Mouse (Mus musculus): ENCODE data around the gene Gm9833. TPM values are rescaled to one million over a fixed set of nuclear protein-coding genes. Genes with fewer than 3 reads are reported as not detected.
A peak's percentile ranks its signal among the peaks of the same experiment; 100 is the strongest.
"Not testable (repeated sequence)": the region's sequence is repeated elsewhere in the genome, so short reads cannot be mapped to it uniquely, and the experiment has no call there.

Gene Gm9833
- 5.8 and 11.0 TPM in 2 replicates for polyA plus RNA-seq (2016; fragmentation: Nextera tagmentation; extraction: Ambion mirVana)

GRCm38 (mm10) chr3:10087994-10088393 lies at the start of gene Gm9833:
Gene Gm9833 (plus strand): TSS chr3:10088110.
- not testable (repeated sequence) for H3K9ac ChIP-seq; H3K4me3 ChIP-seq (replicated peaks)

GRCm38 (mm10) chr3:10070070-10070469 lies 17.8 kb upstream of the Gm9833 start:
- H3K4me1 ChIP-seq: no peaks in the 10 kb centered on the region
- H3K9ac ChIP-seq: no peak overlapping the region
- H3K36me3 ChIP-seq (replicated peaks): no peaks in the 10 kb centered on the region
- no peak overlapping the region for H3K4me3 ChIP-seq (replicated peaks)
- H3K27ac ChIP-seq: no peak overlapping the region
- H3K27me3 ChIP-seq: no peaks in the 10 kb centered on the region
- no peaks in the 10 kb centered on the region for H3K9me3 ChIP-seq
- H3K4me2 ChIP-seq: no peak overlapping the region
- ATAC-seq (ENCODE audit: low FRiP score): no peak

More at GRCm38 (mm10) chr3:10087994-10088393, at the start of gene Gm9833:
- not testable (repeated sequence) for H3K27me3 ChIP-seq; H3K9me3 ChIP-seq; H3K27ac ChIP-seq; H3K36me3 ChIP-seq (replicated peaks); H3K4me1 ChIP-seq
- 34% methylated on average over 38 of the region's 38 CpGs for WGBS
- peak within 1 kb of the TSS; percentile 30; the same call in 1 of the 2 replicates for H3K4me2 ChIP-seq
- peak; percentile 61; the same call in 1 of the 2 replicates for ATAC-seq (ENCODE audit: low FRiP score)

GRCm38 (mm10) chr3:10075826-10076225 lies 12.1 kb upstream of the Gm9833 start:
- Histone ChIP-seq H3K9ac (no peak overlapping the region), H3K36me3 (replicated peaks) (no peaks in the 10 kb centered on the region), H3K27ac (no peak overlapping the region), H3K9me3 (no peaks in the 10 kb centered on the region), H3K27me3 (no peaks in the 10 kb centered on the region), H3K4me1 (no peaks in the 10 kb centered on the region), H3K4me3 (replicated peaks) (no peak overlapping the region), H3K4me2 (no peak overlapping the region)
- ATAC-seq (ENCODE audit: low FRiP score): no peak

- H3K27ac ChIP-seq: no peak overlapping the region
- no peak overlapping the region for H3K9ac ChIP-seq
- ATAC-seq (ENCODE audit: low FRiP score): no peak
- no peak overlapping the region for H3K4me2 ChIP-seq
- H3K27me3 ChIP-seq: no peaks in the 10 kb centered on the region
- 87% methylated on average over 6 of the region's 6 CpGs for WGBS
- H3K4me1 ChIP-seq: no peaks in the 10 kb centered on the region; the same call in 1 of the 2 replicates
- H3K9me3 ChIP-seq: no peaks in the 10 kb centered on the region
- no peaks in the 10 kb centered on the region for H3K36me3 ChIP-seq (replicated peaks)
- no peak overlapping the region for H3K4me3 ChIP-seq (replicated peaks)
Observed at GRCm38 (mm10) chr3:10077096-10077841, 10.6 kb upstream of the Gm9833 start.

- Histone ChIP-seq H3K4me1 (no peaks in the 10 kb centered on the region; the same call in 1 of the 2 replicates), H3K9ac (no peak overlapping the region), H3K4me2 (no peak overlapping the region), H3K9me3 (no peaks in the 10 kb centered on the region), H3K4me3 (replicated peaks) (no peak overlapping the region), H3K27ac (no peak overlapping the region), H3K36me3 (replicated peaks) (no peaks in the 10 kb centered on the region), H3K27me3 (no peaks in the 10 kb centered on the region)
- ATAC-seq (ENCODE audit: low FRiP score): no peak
- 90% methylated on average over 2 of the region's 2 CpGs for WGBS
Observed at GRCm38 (mm10) chr3:10078113-10078512, 9.8 kb upstream of the Gm9833 start.

- Histone ChIP-seq H3K4me3 (replicated peaks) (no peak overlapping the region), H3K9me3 (no peaks in the 10 kb centered on the region), H3K4me1 (no peaks in the 10 kb centered on the region; the same call in 1 of the 2 replicates), H3K27ac (no peak overlapping the region), H3K4me2 (no peak overlapping the region), H3K27me3 (no peaks in the 10 kb centered on the region), H3K9ac (no peak overlapping the region), H3K36me3 (replicated peaks) (no peaks in the 10 kb centered on the region)
- ATAC-seq (ENCODE audit: low FRiP score): no peak
- 85% methylated on average over 5 of the region's 5 CpGs for WGBS
Observed at GRCm38 (mm10) chr3:10081336-10081735, 6.6 kb upstream of the Gm9833 start.

GRCm38 (mm10) chr3:10081911-10082541 lies 5.9 kb upstream of the Gm9833 start:
- no peak for ATAC-seq (ENCODE audit: low FRiP score)
- Histone ChIP-seq H3K9ac (no peak overlapping the region), H3K27me3 (no peaks in the 10 kb centered on the region), H3K27ac (no peak overlapping the region), H3K4me3 (replicated peaks) (no peak overlapping the region), H3K4me1 (no peaks in the 10 kb centered on the region; the same call in 1 of the 2 replicates), H3K36me3 (replicated peaks) (no peaks in the 10 kb centered on the region), H3K9me3 (no peaks in the 10 kb centered on the region), H3K4me2 (no peak overlapping the region)
- 73% methylated on average over 6 of the region's 6 CpGs for WGBS

- Histone ChIP-seq H3K4me1 (no peaks in the 10 kb centered on the region; the same call in 1 of the 2 replicates), H3K27me3 (no peaks in the 10 kb centered on the region), H3K4me3 (replicated peaks) (no peak overlapping the region), H3K4me2 (no peak overlapping the region), H3K36me3 (replicated peaks) (no peaks in the 10 kb centered on the region), H3K9me3 (no peaks in the 10 kb centered on the region), H3K9ac (no peak overlapping the region), H3K27ac (no peak overlapping the region)
- 75% methylated on average over 4 of the region's 4 CpGs for WGBS
- no peak for ATAC-seq (ENCODE audit: low FRiP score)
Observed at GRCm38 (mm10) chr3:10082545-10083062, 5.3 kb upstream of the Gm9833 start.

GRCm38 (mm10) chr3:10084102-10084501 lies 3.8 kb upstream of the Gm9833 start:
- no peaks in the 10 kb centered on the region for H3K9me3 ChIP-seq

GRCm38 (mm10) chr3:10085396-10086119 lies 2.4 kb upstream of the Gm9833 start:
- no peak for ATAC-seq (ENCODE audit: low FRiP score)
- no peak overlapping the region for H3K27ac ChIP-seq
- H3K4me2 ChIP-seq: no peak overlapping the region
- no peaks in the 10 kb centered on the region; the same call in 1 of the 2 replicates for H3K4me1 ChIP-seq
- H3K27me3 ChIP-seq: no peaks in the 10 kb centered on the region
- WGBS: 83% methylated on average over 7 of the region's 7 CpGs
- H3K9ac ChIP-seq: no peak overlapping the region
- no peaks in the 10 kb centered on the region for H3K36me3 ChIP-seq (replicated peaks)
- no peaks in the 10 kb centered on the region for H3K9me3 ChIP-seq
- no peak overlapping the region for H3K4me3 ChIP-seq (replicated peaks)

More at GRCm38 (mm10) chr3:10084102-10084501, 3.8 kb upstream of the Gm9833 start:
- Histone ChIP-seq H3K27ac (no peak overlapping the region), H3K4me3 (replicated peaks) (no peak overlapping the region), H3K36me3 (replicated peaks) (no peaks in the 10 kb centered on the region), H3K4me2 (no peak overlapping the region), H3K27me3 (no peaks in the 10 kb centered on the region), H3K4me1 (no peaks in the 10 kb centered on the region; the same call in 1 of the 2 replicates), H3K9ac (no peak overlapping the region)
- WGBS: 85% methylated on average over 3 of the region's 3 CpGs
- no peak for ATAC-seq (ENCODE audit: low FRiP score)

GRCm38 (mm10) chr3:10087511-10087910 lies 399 bp upstream of the Gm9833 start:
- Histone ChIP-seq H3K4me3 (replicated peaks) (no peak overlapping the region), H3K9ac (no peak overlapping the region), H3K27me3 (no peaks in the 10 kb centered on the region), H3K36me3 (replicated peaks) (no peaks in the 10 kb centered on the region), H3K9me3 (no peaks in the 10 kb centered on the region), H3K27ac (no peak overlapping the region), H3K4me1 (no peaks in the 10 kb centered on the region), H3K4me2 (no peak overlapping the region)
- WGBS: 92% methylated on average over 8 of the region's 8 CpGs
- no peak for ATAC-seq (ENCODE audit: low FRiP score)

- no peaks in the 10 kb centered on the region for H3K36me3 ChIP-seq (replicated peaks)
- no peaks in the 10 kb centered on the region for H3K4me1 ChIP-seq
- no peak overlapping the region for H3K27ac ChIP-seq
- no peak for ATAC-seq (ENCODE audit: low FRiP score)
- H3K4me2 ChIP-seq: no peak overlapping the region
- no peak overlapping the region for H3K4me3 ChIP-seq (replicated peaks)
- H3K9ac ChIP-seq: no peak overlapping the region
- no peaks in the 10 kb centered on the region for H3K27me3 ChIP-seq
- WGBS: 84% methylated on average over 6 of the region's 6 CpGs
- H3K9me3 ChIP-seq: no peaks in the 10 kb centered on the region
Observed at GRCm38 (mm10) chr3:10091616-10092140, 3.8 kb downstream of the Gm9833 start.

Measured in forebrain, embryonic 12.5 days (tissue).